Mouse (Mus musculus) hematopoietic multipotent progenitor cell, adult 10-12 weeks (in vitro differentiated cells): ENCODE results near the gene D17Wsu92e. TPM values are rescaled to one million over a fixed set of nuclear protein-coding genes. Genes with fewer than 3 reads are reported as not detected.

Experiments
- polyA plus RNA-seq: library from polyadenylated mRNA; stranded (reverse); fragments of >175 nt; gene quantifications from 2 replicates; pipeline ENCODE4 v1.2.3, GENCODE M21; 2012; ENCODE audit warnings: low replicate concordance

D17Wsu92e gene
- polyA plus RNA-seq, result 56.6 and 64.9 TPM in 2 replicates

GRCm38 (mm10) chr17:27820568-27821406, at the start of gene D17Wsu92e:
Gene D17Wsu92e (minus strand): TSS chr17:27820648.

GRCm38 (mm10) chr17:27856265-27856797, 35.9 kb upstream of the D17Wsu92e start, which contains the start of gene Uhrf1bp1:
Gene Uhrf1bp1 (plus strand): TSS chr17:27856441.

GRCm38 (mm10) chr17:27837850-27838249, 17.4 kb upstream of the D17Wsu92e start, which contains the start of gene Snrpc:
Gene Snrpc (plus strand): TSS chr17:27838150.

GRCm38 (mm10) chr17:27728770-27729169, 91.7 kb downstream of the D17Wsu92e start, which contains the start of gene Spdef:
Gene Spdef (minus strand): TSS chr17:27728955.

Other genes starting within 250 kb of the D17Wsu92e start
- gene Nudt3, start 197.2 kb downstream of the D17Wsu92e start, polyA plus RNA-seq, result 85.6 and 145 TPM in 2 replicates
- not detected in 2 replicates for gene RPS10-NUDT3, start 185.4 kb downstream of the D17Wsu92e start, polyA plus RNA-seq
- gene Rps10, start 184.0 kb downstream of the D17Wsu92e start, polyA plus RNA-seq, result 1,585 and 3,956 TPM in 2 replicates
- gene Pacsin1, start 165.1 kb downstream of the D17Wsu92e start, polyA plus RNA-seq, result 56.1 and 98.6 TPM in 2 replicates
- not detected in 2 replicates for gene Spdef, start 91.7 kb downstream of the D17Wsu92e start, polyA plus RNA-seq
- 207 and 370 TPM in 2 replicates for gene Snrpc, start 17.5 kb upstream of the D17Wsu92e start, polyA plus RNA-seq
- 2.9 and 11.9 TPM in 2 replicates for gene Uhrf1bp1, start 35.8 kb upstream of the D17Wsu92e start, polyA plus RNA-seq
- gene Anks1, start 88.7 kb upstream of the D17Wsu92e start, polyA plus RNA-seq, result 18.2 and 33.3 TPM in 2 replicates
- gene Taf11, start 89.2 kb upstream of the D17Wsu92e start, polyA plus RNA-seq, result 24.7 and 28.5 TPM in 2 replicates